ENCODE assay signal across 31 mouse cellular contexts in the genomic region with DNA sequence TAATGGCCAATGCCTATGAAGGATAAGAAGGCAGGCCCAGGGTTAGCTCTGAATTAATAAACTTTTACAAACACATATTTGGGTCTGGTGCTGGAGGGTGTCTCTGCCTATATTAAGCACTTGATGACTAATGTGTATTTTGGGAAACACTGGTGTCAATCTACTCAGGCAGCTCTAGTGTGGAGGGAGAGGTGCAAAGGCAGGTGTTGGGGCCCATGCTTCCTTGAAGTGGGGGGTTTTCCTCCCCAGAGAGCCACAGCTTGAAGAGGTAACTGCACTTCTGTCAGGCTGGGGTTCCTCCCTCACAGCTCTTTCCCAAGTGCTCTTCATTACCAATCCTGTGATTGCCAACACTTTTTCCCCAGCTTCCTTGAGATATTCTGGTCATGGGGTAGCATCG. TPM values are rescaled to one million over a fixed set of nuclear protein-coding genes. Genes with fewer than 3 reads are reported as not detected.
DNase-seq lines count a peak whose midpoint lies in the region; ATAC-seq lines count a peak whose summit lies in the region.
"Had no signal": no experiment of that assay in that cellular context is flagged by ENCODE, and none has a peak within 500 bp of the region (broad histone marks: within the 10 kb centered on the region; RNA-seq: fewer than 3 reads in every experiment).

No protein-coding gene starts in this region.

- peaks cover 15% of the 10 kb centered on the region for H3K4me1 ChIP-seq in heart, embryonic 16.5 days (ENCODE audit: control insufficient read depth, insufficient read depth, low read length)
- H3K4me1 ChIP-seq in brown adipose tissue, adult 24 weeks (ENCODE audit: control insufficient read depth, insufficient read depth, insufficient read length, low read length) = peaks cover 46% of the 10 kb centered on the region
- H3K4me1 ChIP-seq in forebrain, embryonic 15.5 days = peaks cover 4% of the 10 kb centered on the region; the same call in 1 of the 2 replicates
- H3K4me1 ChIP-seq: embryonic facial prominence, embryonic 10.5 days; intestine, embryonic 15.5 days had no signal

- DNase-seq in heart, adult 11 months = peak; percentile 70
- no peak for DNase-seq in heart, postnatal 14 days
- no peak for DNase-seq in heart, adult 9 months (ENCODE audit: low spot score in 2 of 2)
- DNase-seq: adrenal gland, adult 2 months; adrenal gland, postnatal 14 days; B cell, adult 2 months; cerebellum, adult 11-12 months; cerebellum, adult 8-10 months; cerebellum, postnatal 10 days; cerebellum, postnatal 36 days; embryo, embryonic 11 days; gastrocnemius, adult 2 months; gastrocnemius, postnatal 14 days; heart, adult 18-20 months; heart, postnatal 36 days; kidney, adult 11 months; kidney, adult 9 months had no signal

- 81% methylated on average over 1 of the region's 1 CpGs for WGBS in heart, embryonic 16.5 days
- WGBS in forebrain, embryonic 15.5 days = 100% methylated on average over 1 of the region's 1 CpGs

- H3K9ac ChIP-seq in heart, embryonic 16.5 days (ENCODE audit: low read length) = no peak overlapping the region
- no peak overlapping the region for H3K9ac ChIP-seq in forebrain, embryonic 15.5 days (replicated peaks)
- H3K9ac ChIP-seq: embryonic facial prominence, embryonic 13.5 days; forebrain, embryonic 12.5 days; heart, embryonic 13.5 days; hindbrain, embryonic 13.5 days; intestine, embryonic 15.5 days had no signal

- no peak overlapping the region for H3K4me3 ChIP-seq in heart, embryonic 16.5 days (ENCODE audit: low read length)
- no peak overlapping the region for H3K4me3 ChIP-seq in brown adipose tissue, adult 24 weeks (ENCODE audit: insufficient read depth, low read depth, low read length)
- H3K4me3 ChIP-seq in forebrain, embryonic 15.5 days = no peak overlapping the region
- H3K4me3 ChIP-seq: embryonic facial prominence, embryonic 10.5 days; embryonic facial prominence, embryonic 13.5 days; erythroblast, embryonic 14.5 days; forebrain, embryonic 12.5 days; gastrocnemius, adult 2 months; heart, embryonic 13.5 days; hindbrain, embryonic 10.5 days; hindbrain, embryonic 13.5 days; intestine, embryonic 15.5 days had no signal

- H3K9me3 ChIP-seq in heart, embryonic 16.5 days (replicated peaks; ENCODE audit: control insufficient read depth, low read length) = no peaks in the 10 kb centered on the region
- H3K9me3 ChIP-seq in forebrain, embryonic 15.5 days = no peaks in the 10 kb centered on the region
- H3K9me3 ChIP-seq: embryonic facial prominence, embryonic 10.5 days; embryonic facial prominence, embryonic 13.5 days; forebrain, embryonic 12.5 days; heart, embryonic 13.5 days; hindbrain, embryonic 10.5 days; hindbrain, embryonic 13.5 days; intestine, embryonic 15.5 days had no signal

- H3K36me3 ChIP-seq in heart, embryonic 16.5 days (ENCODE audit: control insufficient read depth, insufficient read depth) = no peaks in the 10 kb centered on the region
- H3K36me3 ChIP-seq in forebrain, embryonic 15.5 days = no peaks in the 10 kb centered on the region
- H3K36me3 ChIP-seq: embryonic facial prominence, embryonic 10.5 days; embryonic facial prominence, embryonic 13.5 days; forebrain, embryonic 12.5 days; heart, embryonic 13.5 days; hindbrain, embryonic 10.5 days; hindbrain, embryonic 13.5 days; intestine, embryonic 15.5 days had no signal

- no peak overlapping the region for H3K27ac ChIP-seq in heart, embryonic 16.5 days (ENCODE audit: low read length)
- H3K27ac ChIP-seq in brown adipose tissue, adult 24 weeks (replicated peaks; ENCODE audit: low read depth, low read length) = peak overlapping the region; percentile 29; the same call in 1 of the 2 replicates
- H3K27ac ChIP-seq in forebrain, embryonic 15.5 days (replicated peaks) = no peak overlapping the region
- H3K27ac ChIP-seq: embryonic facial prominence, embryonic 10.5 days; embryonic facial prominence, embryonic 13.5 days; forebrain, embryonic 12.5 days; gastrocnemius, adult 2 months; heart, embryonic 13.5 days; hindbrain, embryonic 10.5 days; hindbrain, embryonic 13.5 days; intestine, embryonic 15.5 days had no signal

- intact Hi-C loops in heart, postnatal 14 days (cut with DNase I) = no loop called here

- H3K27me3 ChIP-seq in heart, embryonic 16.5 days (ENCODE audit: control insufficient read depth, insufficient read depth, low read length) = no peaks in the 10 kb centered on the region
- H3K27me3 ChIP-seq in forebrain, embryonic 15.5 days = no peaks in the 10 kb centered on the region
- H3K27me3 ChIP-seq: embryonic facial prominence, embryonic 13.5 days; forebrain, embryonic 12.5 days; heart, embryonic 13.5 days; hindbrain, embryonic 13.5 days; intestine, embryonic 15.5 days had no signal

- ATAC-seq in heart, embryonic 16.5 days (replicated peaks; ENCODE audit: extremely low read depth, insufficient read depth, low FRiP score) = peak; percentile 37; the same call in 1 of the 2 replicates
- no peak for ATAC-seq in forebrain, embryonic 15.5 days (replicated peaks)
- ATAC-seq: forebrain, embryonic 16.5 days; hindbrain, embryonic 16.5 days; intestine, embryonic 15.5 days had no signal

- H3K4me2 ChIP-seq in heart, embryonic 16.5 days (ENCODE audit: low read depth, low read length) = no peak overlapping the region
- H3K4me2 ChIP-seq in forebrain, embryonic 15.5 days (replicated peaks) = no peak overlapping the region
- H3K4me2 ChIP-seq: embryonic facial prominence, embryonic 13.5 days; forebrain, embryonic 12.5 days; heart, embryonic 13.5 days; hindbrain, embryonic 13.5 days; intestine, embryonic 15.5 days had no signal

RNA-seq across cellular contexts. Expression of a gene that starts 20.0 kb away (rescaled TPM):
- total RNA-seq in heart, postnatal 14 days (2021) = 1 to 10 TPM; 5.9 to 7.8 TPM
- polyA plus RNA-seq in heart, embryonic 16.5 days (2015; fragmentation: Nextera tagmentation; extraction: Ambion mirVana) = 0.67 and 1.2 TPM in 2 replicates
- polyA plus RNA-seq in brown adipose tissue, adult 24 weeks (2012; ENCODE audit: insufficient read depth, insufficient read length, missing spikeins) = 1.7 and 3.1 TPM in 2 replicates
- 2.7 and 3.9 TPM in 2 replicates for polyA plus RNA-seq in forebrain, embryonic 15.5 days (2015; fragmentation: Nextera tagmentation; extraction: Ambion mirVana)
- total RNA-seq: MEL had no signal
- polyA plus RNA-seq: erythroblast, embryonic 14.5 days had no signal
